Mouse (Mus musculus) 3T3-L1 (cell line): ENCODE results near the gene Prlr.

ENCODE experiments used
- DNase-seq: peaks from one replicate; pipeline ENCODE4 v3.0.0-alpha.2; 2015; ENCODE audit warnings: low read depth, low spot score

The Prlr gene

GRCm38 (mm10) chr15:10228636-10229035 is 51.6 kb downstream of the Prlr start:
- DNase-seq, result no peak

DNA sequence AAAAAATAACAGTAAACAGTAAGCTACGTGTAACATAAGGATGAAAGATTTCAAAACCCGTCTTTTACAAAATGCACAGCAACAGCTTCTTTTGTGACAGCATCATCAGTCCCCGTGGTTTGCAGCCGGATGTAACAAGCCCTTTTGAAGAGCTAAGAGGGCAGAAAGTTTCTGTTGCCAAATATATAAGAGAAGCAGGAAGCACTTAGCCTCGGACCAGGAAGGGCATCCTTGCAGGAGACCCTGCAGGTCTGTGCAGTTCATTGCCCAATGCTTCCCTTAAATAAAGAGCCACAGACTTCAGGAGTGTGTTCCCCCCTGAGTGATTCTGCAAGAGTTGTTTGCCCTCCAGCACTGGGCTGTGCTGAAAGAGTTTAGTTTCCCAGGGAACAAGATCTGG is 58.9 kb downstream of the Prlr start:
- DNase-seq, result no peak

- DNase-seq, result no peak
Measured at GRCm38 (mm10) chr15:10236812-10237211, 59.8 kb downstream of the Prlr start.

GRCm38 (mm10) chr15:10238454-10238853 is 61.4 kb downstream of the Prlr start:
- no peak for DNase-seq

- DNase-seq, result no peak
Measured at GRCm38 (mm10) chr15:10240228-10240795, 63.3 kb downstream of the Prlr start.

DNA sequence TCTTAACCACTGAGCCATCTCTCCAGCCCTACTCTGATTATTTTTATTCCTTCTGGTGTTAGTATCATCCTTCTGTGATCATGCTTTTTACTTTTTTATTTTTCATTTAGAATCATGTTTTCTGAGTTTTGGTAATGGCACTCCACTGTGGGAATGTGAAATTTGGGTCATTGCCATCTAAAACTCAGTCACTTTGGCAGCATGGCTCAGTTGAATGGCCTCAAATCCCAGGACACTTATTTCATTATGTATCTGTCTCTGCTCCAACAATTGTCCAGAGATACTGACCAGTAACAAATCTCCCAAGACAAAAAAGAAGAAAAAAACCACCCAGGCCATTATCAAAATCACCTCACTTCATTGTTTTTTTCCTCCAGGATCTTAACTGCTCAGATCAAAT is 65.2 kb downstream of the Prlr start:
- DNase-seq, result no peak

GRCm38 (mm10) chr15:10249285-10249684 is 72.2 kb downstream of the Prlr start:
- no peak for DNase-seq

DNA sequence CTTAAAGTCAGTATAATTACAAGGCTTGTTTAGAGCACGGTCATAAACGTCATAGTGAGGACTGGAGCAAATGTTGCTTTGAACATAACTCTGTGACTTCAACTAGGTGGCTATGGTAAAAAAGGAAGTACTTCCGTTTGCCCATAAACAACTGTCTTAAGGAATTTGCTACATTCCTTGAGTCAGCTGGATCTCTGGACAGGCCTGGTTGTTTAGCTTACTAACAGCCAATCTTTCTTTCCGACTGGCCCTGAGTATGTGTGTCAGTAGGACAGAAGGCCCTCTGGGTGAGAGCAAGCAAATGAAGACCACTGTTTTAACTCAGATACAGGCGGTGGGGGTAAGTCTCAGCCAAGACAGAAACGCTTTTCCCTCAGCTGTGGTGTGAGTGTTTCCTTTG is 73.7 kb downstream of the Prlr start:
- no peak for DNase-seq

DNA sequence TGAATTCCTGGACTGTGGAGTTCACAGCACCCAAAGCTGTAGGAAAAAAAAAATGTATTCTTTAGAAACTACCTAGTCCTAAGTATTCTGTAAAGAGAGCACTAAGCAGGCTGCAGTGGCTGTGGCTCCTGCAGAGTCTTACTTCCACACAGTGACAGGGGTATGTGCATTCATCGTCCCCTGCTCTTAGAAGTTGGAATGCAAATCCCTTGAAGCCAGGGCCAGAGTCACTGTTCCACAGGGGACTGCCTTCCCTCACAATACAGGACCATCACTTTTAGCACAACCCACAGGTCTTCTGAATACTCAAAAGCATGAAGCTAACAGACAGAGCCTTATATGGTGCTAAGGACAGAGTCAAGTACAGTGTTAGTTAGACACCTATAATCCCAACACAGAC is 75.5 kb downstream of the Prlr start:
- no peak for DNase-seq

DNA sequence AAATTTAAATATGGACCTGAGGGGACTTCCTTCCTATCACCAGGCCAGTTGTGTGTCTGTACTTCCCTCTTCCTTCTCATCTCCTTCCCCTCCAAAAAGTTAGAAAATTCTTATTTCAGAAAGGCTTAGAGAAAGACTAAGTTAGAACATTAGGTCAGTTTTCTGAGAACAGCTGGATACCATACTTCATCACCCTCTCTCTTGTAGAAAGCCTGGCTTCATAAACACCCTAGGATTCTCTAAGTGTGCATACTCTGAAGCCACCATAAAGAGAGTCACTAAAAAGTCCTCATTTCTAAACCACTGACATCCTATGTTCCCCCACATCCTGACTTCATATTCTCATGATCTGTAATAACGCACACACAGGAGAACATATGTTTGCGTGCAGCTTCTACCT is 85.2 kb downstream of the Prlr start:
- no peak for DNase-seq

- no peak for DNase-seq
Measured at GRCm38 (mm10) chr15:10262641-10263040, 85.6 kb downstream of the Prlr start.

GRCm38 (mm10) chr15:10263420-10263819 is 86.4 kb downstream of the Prlr start:
- DNase-seq, result no peak

DNA sequence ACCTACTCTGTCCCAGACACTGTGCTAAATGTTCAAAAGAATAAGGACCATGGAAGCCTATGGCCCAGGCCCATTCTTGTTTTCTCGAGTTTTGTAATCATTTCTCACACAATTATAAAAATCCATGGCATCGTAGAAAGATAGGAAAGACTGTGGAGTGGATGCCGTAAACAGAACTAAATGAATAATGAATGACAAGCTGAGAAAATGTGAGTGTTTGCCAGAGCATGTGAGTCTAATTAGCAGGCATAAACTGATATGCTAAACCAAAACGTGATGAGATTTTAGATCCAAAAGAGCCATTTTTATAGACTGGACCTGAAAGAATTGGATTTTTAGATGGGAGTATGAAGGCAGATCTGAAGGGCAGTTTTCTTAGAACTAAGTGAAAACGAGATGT is 87.8 kb downstream of the Prlr start:
- no peak for DNase-seq

GRCm38 (mm10) chr15:10267251-10267650 is 90.2 kb downstream of the Prlr start:
- no peak for DNase-seq

- DNase-seq, result no peak
Measured at GRCm38 (mm10) chr15:10276386-10276785, 99.3 kb downstream of the Prlr start.

- no peak for DNase-seq
Measured at GRCm38 (mm10) chr15:10277461-10277860, 100.4 kb downstream of the Prlr start.

DNA sequence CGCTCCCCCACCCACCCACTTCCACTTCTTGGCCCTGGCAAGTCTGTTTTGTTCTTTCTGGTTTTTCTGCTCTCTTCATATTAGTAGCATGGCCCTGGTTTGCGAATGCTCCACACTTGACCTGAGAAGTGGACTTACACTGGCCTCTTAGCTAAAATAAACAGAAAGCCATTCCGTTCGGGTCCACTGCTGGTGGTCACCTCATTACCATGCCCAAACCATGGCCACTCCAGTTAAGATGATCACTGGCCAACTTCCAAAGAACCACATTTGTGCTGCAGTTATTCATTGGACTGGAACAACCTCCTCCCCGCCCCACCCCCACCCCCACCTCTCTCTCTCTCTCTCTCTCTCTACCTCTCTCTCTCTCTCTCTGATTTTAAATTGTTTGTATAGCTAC is 104.5 kb downstream of the Prlr start:
- DNase-seq, result no peak

GRCm38 (mm10) chr15:10283661-10284060 is 106.6 kb downstream of the Prlr start:
- DNase-seq, result no peak

GRCm38 (mm10) chr15:10296570-10296969 is 119.5 kb downstream of the Prlr start:
- DNase-seq, result no peak

- no peak for DNase-seq
Measured at GRCm38 (mm10) chr15:10298058-10298457, 121.0 kb downstream of the Prlr start.

DNA sequence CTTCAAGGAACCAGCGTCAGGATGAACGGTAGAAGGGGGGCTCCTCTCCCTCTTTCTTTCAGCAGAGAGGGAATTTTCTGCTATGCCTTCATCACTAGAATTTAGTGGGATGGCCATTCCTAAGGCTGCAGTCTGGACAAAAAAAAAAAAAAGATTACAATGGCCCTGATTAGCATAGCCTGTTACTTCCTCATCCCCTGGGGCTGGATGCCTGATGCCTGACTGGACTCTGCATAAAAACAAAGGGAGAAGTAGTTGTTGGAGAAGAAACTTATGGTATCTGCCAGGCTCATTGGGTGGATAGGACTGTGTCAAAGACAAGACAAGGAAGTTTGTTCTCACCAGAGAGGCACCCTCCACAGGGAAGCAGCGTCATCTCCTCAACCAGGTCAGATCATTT is 122.4 kb downstream of the Prlr start:
- no peak for DNase-seq

DNA sequence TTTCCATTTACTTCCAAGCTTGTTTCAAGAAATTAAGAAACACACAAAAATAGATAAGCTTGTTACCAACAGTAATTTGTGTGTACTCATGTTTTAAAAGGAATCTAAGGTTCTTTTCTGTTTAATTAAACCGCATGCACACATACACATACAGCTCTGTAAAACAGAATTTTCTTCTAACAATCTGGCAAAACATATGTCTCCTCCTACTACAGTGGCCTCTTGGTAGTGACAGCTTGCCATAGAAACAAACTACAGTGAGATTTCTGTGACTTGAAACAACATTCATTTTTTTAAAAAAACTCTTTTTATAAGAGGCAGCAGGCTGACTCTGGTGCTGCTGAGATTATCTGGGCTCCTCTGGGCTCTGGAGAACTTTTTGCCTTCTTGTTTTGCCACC is 129.4 kb downstream of the Prlr start:
- no peak for DNase-seq

DNA sequence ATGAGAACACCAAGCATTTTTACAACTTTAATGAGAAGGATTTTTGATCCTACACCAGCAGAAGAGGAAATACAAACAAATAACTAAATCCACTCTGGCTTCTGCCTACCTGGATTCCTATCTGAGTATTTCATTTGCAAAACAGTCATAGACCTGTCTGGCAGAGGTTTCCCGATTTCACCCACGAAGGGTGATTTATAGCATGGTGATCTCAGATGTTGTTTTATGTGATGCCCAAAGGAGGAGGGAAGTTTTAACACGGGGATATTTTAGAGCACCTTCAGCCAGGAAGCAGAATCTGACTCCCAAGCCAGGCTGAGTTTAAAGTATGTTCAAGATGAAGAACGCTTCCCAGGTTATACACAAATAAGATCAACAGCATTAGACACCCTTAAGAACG is 134.8 kb downstream of the Prlr start:
- DNase-seq, result no peak
